Mouse (Mus musculus): Measurements from ENCODE around the gene Srgap3. TPM values are rescaled to one million over a fixed set of nuclear protein-coding genes. Genes with fewer than 3 reads are reported as not detected.

Gene Srgap3
- total RNA-seq, 1 experiment = 3.3 TPM

- Histone ChIP-seq H3K9ac (ENCODE audit: insufficient read depth, low read depth, low read length, poor library complexity, severe bottlenecking) (no peak overlapping the region), H3K4me1 (ENCODE audit: control insufficient read depth in 2 of 2, insufficient read depth in 2 of 2, low read length in 2 of 2, poor library complexity in 1 of 2) (no peaks in the 10 kb centered on the region), H3K27ac (ENCODE audit: insufficient read depth, low read depth, low read length, poor library complexity, severe bottlenecking) (no peak overlapping the region), H3K4me3 (ENCODE audit: insufficient read depth in 1 of 2, low read depth in 1 of 2, low read length in 2 of 2, poor library complexity in 1 of 2, severe bottlenecking in 1 of 2) (no peak overlapping the region), H3K9me3 (ENCODE audit: control insufficient read depth, insufficient read depth, low read depth, low read length) (no peaks in the 10 kb centered on the region), H3K36me3 (ENCODE audit: control insufficient read depth, insufficient read depth, low read length, poor library complexity, severe bottlenecking) (no peaks in the 10 kb centered on the region)
- DNase-seq (ENCODE audit: low read depth, low spot score) = no peak
- in situ Hi-C loops (cut with MboI; ENCODE audit: low sequenced_read_pairs in 2 of 2, unreplicated experiment in 2 of 2) = no loop called here
- TF ChIP-seq MAFK (IDR thresholded peaks at IDR 0.05; ENCODE audit: insufficient read depth, low read depth, low read length) (no peak), ZNF384 (IDR thresholded peaks at IDR 0.05; ENCODE audit: low read depth, low read length) (peak; percentile 85; the same call in 1 of the 2 replicates)
Observed at GRCm38 (mm10) chr6:112801917-112802316, 145.1 kb downstream of the Srgap3 start.

- Histone ChIP-seq H3K4me3 (ENCODE audit: insufficient read depth in 1 of 2, low read depth in 1 of 2, low read length in 2 of 2, poor library complexity in 1 of 2, severe bottlenecking in 1 of 2) (no peak overlapping the region), H3K9ac (ENCODE audit: insufficient read depth, low read depth, low read length, poor library complexity, severe bottlenecking) (no peak overlapping the region), H3K36me3 (ENCODE audit: control insufficient read depth, insufficient read depth, low read length, poor library complexity, severe bottlenecking) (no peaks in the 10 kb centered on the region), H3K27ac (ENCODE audit: insufficient read depth, low read depth, low read length, poor library complexity, severe bottlenecking) (no peak overlapping the region), H3K4me1 (ENCODE audit: control insufficient read depth in 2 of 2, insufficient read depth in 2 of 2, low read length in 2 of 2, poor library complexity in 1 of 2) (no peaks in the 10 kb centered on the region), H3K9me3 (ENCODE audit: control insufficient read depth, insufficient read depth, low read depth, low read length) (no peaks in the 10 kb centered on the region)
- TF ChIP-seq MAFK (IDR thresholded peaks at IDR 0.05; ENCODE audit: insufficient read depth, low read depth, low read length) = no peak
- no peak for TF ChIP-seq ZNF384 (IDR thresholded peaks at IDR 0.05; ENCODE audit: low read depth, low read length)
- no peak for TF ChIP-seq ZC3H11A (IDR thresholded peaks at IDR 0.05; ENCODE audit: borderline replicate concordance, low read depth, low read length)
- TF ChIP-seq HCFC1 (IDR thresholded peaks at IDR 0.05; ENCODE audit: borderline replicate concordance, insufficient read depth, low read length) = no peak
- TF ChIP-seq CHD2 (IDR thresholded peaks at IDR 0.05; ENCODE audit: low read depth, low read length) = no peak
- DNase-seq (ENCODE audit: low read depth, low spot score) = no peak
- in situ Hi-C loops (cut with MboI; ENCODE audit: low sequenced_read_pairs in 2 of 2, unreplicated experiment in 2 of 2) = no loop called here
Observed at GRCm38 (mm10) chr6:112798378-112798777, 148.7 kb downstream of the Srgap3 start.

- no peak overlapping the region for H3K9ac ChIP-seq (ENCODE audit: insufficient read depth, low read depth, low read length, poor library complexity, severe bottlenecking)
- H3K27ac ChIP-seq (ENCODE audit: insufficient read depth, low read depth, low read length, poor library complexity, severe bottlenecking) = no peak overlapping the region
- H3K9me3 ChIP-seq (ENCODE audit: control insufficient read depth, insufficient read depth, low read depth, low read length) = no peaks in the 10 kb centered on the region
- no peak for DNase-seq (ENCODE audit: low read depth, low spot score)
- no peak overlapping the region for H3K4me3 ChIP-seq (ENCODE audit: insufficient read depth in 1 of 2, low read depth in 1 of 2, low read length in 2 of 2, poor library complexity in 1 of 2, severe bottlenecking in 1 of 2)
- H3K36me3 ChIP-seq (ENCODE audit: control insufficient read depth, insufficient read depth, low read length, poor library complexity, severe bottlenecking) = no peaks in the 10 kb centered on the region; the same call in 1 of the 2 replicates
- no peak for TF ChIP-seq MAFK (IDR thresholded peaks at IDR 0.05; ENCODE audit: insufficient read depth, low read depth, low read length)
- TF ChIP-seq ZC3H11A (IDR thresholded peaks at IDR 0.05; ENCODE audit: borderline replicate concordance, low read depth, low read length) = no peak
- no peak for TF ChIP-seq HCFC1 (IDR thresholded peaks at IDR 0.05; ENCODE audit: borderline replicate concordance, insufficient read depth, low read length)
- TF ChIP-seq CHD2 (IDR thresholded peaks at IDR 0.05; ENCODE audit: low read depth, low read length) = no peak
- TF ChIP-seq ZNF384 (IDR thresholded peaks at IDR 0.05; ENCODE audit: low read depth, low read length) = no peak
- in situ Hi-C loops (cut with MboI; ENCODE audit: low sequenced_read_pairs in 2 of 2, unreplicated experiment in 2 of 2) = no loop called here
- no peaks in the 10 kb centered on the region for H3K4me1 ChIP-seq (ENCODE audit: control insufficient read depth in 2 of 2, insufficient read depth in 2 of 2, low read length in 2 of 2, poor library complexity in 1 of 2)
Observed at GRCm38 (mm10) chr6:112796607-112797006, 150.5 kb downstream of the Srgap3 start.

GRCm38 (mm10) chr6:112793887-112794286 is 153.2 kb downstream of the Srgap3 start:
- Histone ChIP-seq H3K4me3 (ENCODE audit: insufficient read depth in 1 of 2, low read depth in 1 of 2, low read length in 2 of 2, poor library complexity in 1 of 2, severe bottlenecking in 1 of 2) (no peak overlapping the region), H3K4me1 (ENCODE audit: control insufficient read depth in 2 of 2, insufficient read depth in 2 of 2, low read length in 2 of 2, poor library complexity in 1 of 2) (no peaks in the 10 kb centered on the region), H3K36me3 (ENCODE audit: control insufficient read depth, insufficient read depth, low read length, poor library complexity, severe bottlenecking) (no peaks in the 10 kb centered on the region; the same call in 1 of the 2 replicates), H3K9me3 (ENCODE audit: control insufficient read depth, insufficient read depth, low read depth, low read length) (no peaks in the 10 kb centered on the region), H3K27ac (ENCODE audit: insufficient read depth, low read depth, low read length, poor library complexity, severe bottlenecking) (no peak overlapping the region), H3K9ac (ENCODE audit: insufficient read depth, low read depth, low read length, poor library complexity, severe bottlenecking) (no peak overlapping the region)
- TF ChIP-seq MAFK (IDR thresholded peaks at IDR 0.05; ENCODE audit: insufficient read depth, low read depth, low read length) (no peak), ZNF384 (IDR thresholded peaks at IDR 0.05; ENCODE audit: low read depth, low read length) (no peak), HCFC1 (IDR thresholded peaks at IDR 0.05; ENCODE audit: borderline replicate concordance, insufficient read depth, low read length) (no peak), CHD2 (IDR thresholded peaks at IDR 0.05; ENCODE audit: low read depth, low read length) (no peak)
- no peak for DNase-seq (ENCODE audit: low read depth, low spot score)
- in situ Hi-C loops (cut with MboI; ENCODE audit: low sequenced_read_pairs in 2 of 2, unreplicated experiment in 2 of 2) = no loop called here

GRCm38 (mm10) chr6:112789901-112790300 is 157.2 kb downstream of the Srgap3 start:
- Histone ChIP-seq H3K36me3 (ENCODE audit: control insufficient read depth, insufficient read depth, low read length, poor library complexity, severe bottlenecking) (no peaks in the 10 kb centered on the region; the same call in 1 of the 2 replicates), H3K9ac (ENCODE audit: insufficient read depth, low read depth, low read length, poor library complexity, severe bottlenecking) (no peak overlapping the region), H3K27ac (ENCODE audit: insufficient read depth, low read depth, low read length, poor library complexity, severe bottlenecking) (no peak overlapping the region), H3K9me3 (ENCODE audit: control insufficient read depth, insufficient read depth, low read depth, low read length) (no peaks in the 10 kb centered on the region), H3K4me1 (ENCODE audit: control insufficient read depth in 2 of 2, insufficient read depth in 2 of 2, low read length in 2 of 2, poor library complexity in 1 of 2) (no peaks in the 10 kb centered on the region), H3K4me3 (ENCODE audit: insufficient read depth in 1 of 2, low read depth in 1 of 2, low read length in 2 of 2, poor library complexity in 1 of 2, severe bottlenecking in 1 of 2) (no peak overlapping the region)
- TF ChIP-seq ZNF384 (IDR thresholded peaks at IDR 0.05; ENCODE audit: low read depth, low read length) = no peak
- no peak for TF ChIP-seq CHD2 (IDR thresholded peaks at IDR 0.05; ENCODE audit: low read depth, low read length)
- no peak for TF ChIP-seq HCFC1 (IDR thresholded peaks at IDR 0.05; ENCODE audit: borderline replicate concordance, insufficient read depth, low read length)
- in situ Hi-C loops (cut with MboI; ENCODE audit: low sequenced_read_pairs in 2 of 2, unreplicated experiment in 2 of 2) = no loop called here
- no peak for DNase-seq (ENCODE audit: low read depth, low spot score)
